In genomic region chr7:59027437-59027836, GRCm38 (mm10) we compare ENCODE assay signal across 14 mouse cellular contexts.
A peak's percentile ranks its signal among the peaks of the same experiment; 100 is the strongest.
DNase-seq lines count a peak whose midpoint lies in the region; ATAC-seq and TF ChIP-seq lines count a peak whose summit lies in the region.
"Had no signal": no experiment of that assay in that cellular context is flagged by ENCODE, and none has a peak within 500 bp of the region (broad histone marks: within the 10 kb centered on the region; RNA-seq: fewer than 3 reads in every experiment).

No protein-coding gene starts in this region.

- H3K4me3 ChIP-seq in midbrain, embryonic 13.5 days (replicated peaks) = no peak overlapping the region
- H3K4me3 ChIP-seq in midbrain, embryonic 10.5 days = no peak overlapping the region
- H3K4me3 ChIP-seq in hindbrain, embryonic 15.5 days = no peak overlapping the region
- H3K4me3 ChIP-seq in midbrain, embryonic 16.5 days (ENCODE audit: low read depth, low read length) = no peak overlapping the region
- no peak overlapping the region for H3K4me3 ChIP-seq in thymus, adult 2 months (ENCODE audit: control insufficient read depth, insufficient read depth, low read length)
- H3K4me3 ChIP-seq: neural tube, embryonic 12.5 days had no signal

- TF ChIP-seq CTCF in thymus, adult 2 months (IDR thresholded peaks at IDR 0.05; ENCODE audit: borderline replicate concordance, control insufficient read depth, extremely low read depth, insufficient read depth, low read length, poor library complexity) = no peak

- no peak overlapping the region for H3K4me2 ChIP-seq in midbrain, embryonic 13.5 days (replicated peaks)
- H3K4me2 ChIP-seq in hindbrain, embryonic 15.5 days = no peak overlapping the region
- no peak overlapping the region for H3K4me2 ChIP-seq in midbrain, embryonic 16.5 days (ENCODE audit: low read length)
- H3K4me2 ChIP-seq: lung, embryonic 14.5 days; neural tube, embryonic 12.5 days had no signal

- no peak overlapping the region for H3K9ac ChIP-seq in midbrain, embryonic 13.5 days (replicated peaks)
- no peak overlapping the region for H3K9ac ChIP-seq in hindbrain, embryonic 15.5 days
- no peak overlapping the region for H3K9ac ChIP-seq in midbrain, embryonic 16.5 days (ENCODE audit: low read depth, low read length)
- H3K9ac ChIP-seq: lung, embryonic 14.5 days; neural tube, embryonic 12.5 days had no signal

- no peak overlapping the region for H3K27ac ChIP-seq in midbrain, embryonic 13.5 days
- H3K27ac ChIP-seq in midbrain, embryonic 10.5 days (replicated peaks) = no peak overlapping the region
- no peak overlapping the region for H3K27ac ChIP-seq in hindbrain, embryonic 15.5 days (replicated peaks)
- H3K27ac ChIP-seq in midbrain, embryonic 16.5 days (ENCODE audit: low read length) = peak overlapping the region; percentile 9; the same call in 1 of the 2 replicates
- H3K27ac ChIP-seq in thymus, adult 2 months (ENCODE audit: control insufficient read depth, insufficient read depth, low read length) = no peak overlapping the region
- H3K27ac ChIP-seq: neural tube, embryonic 12.5 days; stomach, postnatal 0 days had no signal

- DNase-seq in adrenal gland, postnatal 36 days = peak; percentile 0 to 8
- DNase-seq in adrenal gland, postnatal 25 days = no peak
- no peak for DNase-seq in midbrain, embryonic 10.5 days (ENCODE audit: low spot score)
- no peak for DNase-seq in thymus, adult 2 months
- DNase-seq in urinary bladder, postnatal 14 days (ENCODE audit: low spot score) = no peak
- DNase-seq: gastrocnemius, postnatal 14 days; kidney, postnatal 14 days; lung, embryonic 14.5 days had no signal

- H3K9me3 ChIP-seq in midbrain, embryonic 13.5 days = no peaks in the 10 kb centered on the region
- H3K9me3 ChIP-seq in midbrain, embryonic 10.5 days (replicated peaks) = no peaks in the 10 kb centered on the region
- H3K9me3 ChIP-seq in hindbrain, embryonic 15.5 days = no peaks in the 10 kb centered on the region
- no peaks in the 10 kb centered on the region for H3K9me3 ChIP-seq in midbrain, embryonic 16.5 days (replicated peaks; ENCODE audit: control insufficient read depth, low read length, poor library complexity, severe bottlenecking)
- H3K9me3 ChIP-seq: G1E; neural tube, embryonic 12.5 days had no signal

- no peak for TF ChIP-seq POLR2A in thymus, adult 2 months (IDR thresholded peaks at IDR 0.05; ENCODE audit: control insufficient read depth, extremely low read depth, insufficient read depth, low read length, poor library complexity)

- no peaks in the 10 kb centered on the region for H3K36me3 ChIP-seq in midbrain, embryonic 13.5 days
- H3K36me3 ChIP-seq in midbrain, embryonic 10.5 days = no peaks in the 10 kb centered on the region
- no peaks in the 10 kb centered on the region for H3K36me3 ChIP-seq in hindbrain, embryonic 15.5 days
- H3K36me3 ChIP-seq in midbrain, embryonic 16.5 days (ENCODE audit: control insufficient read depth, insufficient read depth, low read length) = no peaks in the 10 kb centered on the region
- no peaks in the 10 kb centered on the region for H3K36me3 ChIP-seq in thymus, adult 2 months (ENCODE audit: control insufficient read depth, insufficient read depth, low read length)
- H3K36me3 ChIP-seq: G1E; neural tube, embryonic 12.5 days had no signal

- H3K27me3 ChIP-seq in midbrain, embryonic 13.5 days = no peaks in the 10 kb centered on the region
- H3K27me3 ChIP-seq in midbrain, embryonic 10.5 days (ENCODE audit: low read depth, poor library complexity, severe bottlenecking) = no peaks in the 10 kb centered on the region
- H3K27me3 ChIP-seq in hindbrain, embryonic 15.5 days = no peaks in the 10 kb centered on the region
- no peaks in the 10 kb centered on the region for H3K27me3 ChIP-seq in midbrain, embryonic 16.5 days (ENCODE audit: control insufficient read depth, insufficient read depth, low read depth, low read length)
- H3K27me3 ChIP-seq in thymus, adult 2 months (ENCODE audit: control insufficient read depth, insufficient read depth, low read length) = no peaks in the 10 kb centered on the region
- H3K27me3 ChIP-seq: neural tube, embryonic 12.5 days had no signal

- WGBS in midbrain, embryonic 13.5 days = 57% methylated on average over 2 of the region's 2 CpGs
- 89% methylated on average over 2 of the region's 2 CpGs for WGBS in midbrain, embryonic 10.5 days
- 32% methylated on average over 2 of the region's 2 CpGs for WGBS in hindbrain, embryonic 15.5 days
- WGBS in midbrain, embryonic 16.5 days = 28% methylated on average over 2 of the region's 2 CpGs
- WGBS in thymus, adult 2 months = 83% methylated on average over 2 of the region's 2 CpGs

- no peaks in the 10 kb centered on the region for H3K4me1 ChIP-seq in midbrain, embryonic 13.5 days (replicated peaks)
- H3K4me1 ChIP-seq in midbrain, embryonic 10.5 days = no peaks in the 10 kb centered on the region
- no peaks in the 10 kb centered on the region for H3K4me1 ChIP-seq in hindbrain, embryonic 15.5 days (replicated peaks)
- peaks cover 3% of the 10 kb centered on the region; the same call in 1 of the 2 replicates for H3K4me1 ChIP-seq in midbrain, embryonic 16.5 days (ENCODE audit: control insufficient read depth, insufficient read depth, low read length)
- no peaks in the 10 kb centered on the region for H3K4me1 ChIP-seq in thymus, adult 2 months (replicated peaks; ENCODE audit: control insufficient read depth, insufficient read depth, low read length)
- H3K4me1 ChIP-seq: neural tube, embryonic 12.5 days had no signal

- peak; percentile 88 for ATAC-seq in midbrain, embryonic 13.5 days
- peak; percentile 80 for ATAC-seq in hindbrain, embryonic 15.5 days (ENCODE audit: low FRiP score, low read depth)
- peak; percentile 92 for ATAC-seq in midbrain, embryonic 16.5 days

Comparison
In these comparisons a context has a peak if more than half of its experiments do, and no peak if none do; other contexts are left out.
1. DNase-seq: peak in adrenal gland, postnatal 36 days (2 of 2); none in adrenal gland, postnatal 25 days (single experiment), midbrain, embryonic 10.5 days (single experiment), thymus, adult 2 months (single experiment) and urinary bladder, postnatal 14 days (single experiment).
2. Peak in every context shown above with its lines, with median percentiles within 50 percentile points of each other: ATAC-seq.